8 mouse cellular contexts compared by ENCODE assay signal in the genomic region with DNA sequence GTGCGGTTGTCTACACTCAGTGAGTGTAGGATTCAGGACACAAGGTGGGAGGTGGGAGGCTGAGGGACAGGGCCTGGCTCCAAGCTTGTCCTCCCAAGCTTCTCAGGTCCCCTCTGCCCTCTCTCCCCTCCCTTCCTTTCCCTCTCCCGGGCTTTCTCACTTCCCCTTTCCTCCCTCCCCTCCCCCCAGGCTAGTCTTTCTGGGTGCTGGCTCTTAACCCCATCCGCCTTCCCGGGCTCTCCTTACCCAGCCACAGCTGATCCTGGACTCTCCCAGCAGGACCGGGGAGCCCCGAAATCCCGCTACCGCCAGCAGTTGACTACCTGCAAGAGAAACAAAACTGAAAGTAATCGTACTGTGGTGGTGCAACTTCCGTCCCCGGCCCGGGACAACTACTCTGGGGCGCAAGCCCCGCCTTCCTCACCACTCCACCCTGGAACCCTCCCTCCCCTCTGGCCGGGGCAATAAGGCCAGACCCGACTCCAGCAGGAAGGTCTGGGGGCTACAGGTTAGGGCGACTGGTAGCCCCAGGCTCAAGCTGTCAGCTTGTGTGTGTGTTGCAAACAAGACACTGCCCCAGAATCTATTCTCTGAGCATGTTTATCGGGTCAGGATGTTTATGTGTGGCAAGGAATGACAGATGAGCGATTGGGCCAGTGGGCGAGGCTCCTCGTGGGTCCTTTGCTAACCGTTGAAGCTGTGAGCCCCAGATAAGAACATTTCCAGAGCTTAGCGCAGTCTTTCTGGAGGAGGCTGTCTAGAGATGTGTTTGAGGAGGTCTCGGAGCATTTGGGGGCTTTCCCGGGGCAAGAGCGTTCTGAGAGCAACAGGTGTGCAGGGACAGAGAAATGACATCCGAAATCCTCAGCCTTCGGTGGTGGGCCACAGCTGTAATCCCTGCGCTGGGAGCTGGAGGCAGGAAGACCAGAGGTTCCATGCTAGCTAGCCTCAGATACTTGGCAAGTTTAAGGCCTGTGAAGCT. TPM values are rescaled to one million over a fixed set of nuclear protein-coding genes. Genes with fewer than 3 reads are reported as not detected.
DNase-seq lines count a peak whose midpoint lies in the region; ATAC-seq lines count a peak whose summit lies in the region.

A gene (minus strand): TSS at position 344 of the 982 bp plus-strand sequence.

- H3K4me1 ChIP-seq in forebrain, embryonic 14.5 days (ENCODE audit: control insufficient read depth, insufficient read depth, low read length): peaks cover 6% of the 10 kb centered on the region; the same call in 1 of the 2 replicates
- H3K4me1 ChIP-seq in limb, embryonic 11.5 days (ENCODE audit: control insufficient read depth, insufficient read depth, low read length): peaks cover 6% of the 10 kb centered on the region; the same call in 1 of the 2 replicates
- H3K4me1 ChIP-seq in midbrain, embryonic 11.5 days (ENCODE audit: control insufficient read depth, insufficient read depth, low read length): peaks cover 4% of the 10 kb centered on the region

- no peaks in the 10 kb centered on the region for H3K9me3 ChIP-seq in forebrain, embryonic 14.5 days (replicated peaks; ENCODE audit: control insufficient read depth, low read length)
- no peaks in the 10 kb centered on the region for H3K9me3 ChIP-seq in limb, embryonic 11.5 days (ENCODE audit: control insufficient read depth, low read length)
- H3K9me3 ChIP-seq in midbrain, embryonic 11.5 days (ENCODE audit: control insufficient read depth, low read length): no peaks in the 10 kb centered on the region

- 12% methylated on average over 29 of the region's 29 CpGs for WGBS in forebrain, embryonic 14.5 days
- WGBS in limb, embryonic 11.5 days: 12% methylated on average over 29 of the region's 29 CpGs
- WGBS in midbrain, embryonic 11.5 days: 9% methylated on average over 29 of the region's 29 CpGs

- DNase-seq in adrenal gland, postnatal 25 days: peak; percentile 82
- peak; percentile 38 for DNase-seq in forebrain, embryonic 14.5 days (ENCODE audit: low spot score)
- DNase-seq in limb, embryonic 11.5 days (ENCODE audit: low spot score): peak; percentile 75
- peak; percentile 94 for DNase-seq in midbrain, embryonic 11.5 days (ENCODE audit: low spot score, missing footprints)
- DNase-seq in spleen, postnatal 14 days (ENCODE audit: low spot score in 2 of 2): peak; percentile 68 to 76

- H3K4me3 ChIP-seq in forebrain, embryonic 14.5 days (ENCODE audit: low read depth, low read length): peak within 1 kb of the TSS; percentile 39
- H3K4me3 ChIP-seq in limb, embryonic 11.5 days (ENCODE audit: low read depth, low read length): peak within 1 kb of the TSS; percentile 49
- H3K4me3 ChIP-seq in midbrain, embryonic 11.5 days (ENCODE audit: low read depth, low read length): peak within 1 kb of the TSS; percentile 40

- no peaks in the 10 kb centered on the region for H3K27me3 ChIP-seq in forebrain, embryonic 14.5 days (replicated peaks; ENCODE audit: control insufficient read depth, insufficient read depth, low read length)
- H3K27me3 ChIP-seq in limb, embryonic 11.5 days (ENCODE audit: control insufficient read depth, insufficient read depth, low read length): no peaks in the 10 kb centered on the region
- no peaks in the 10 kb centered on the region for H3K27me3 ChIP-seq in midbrain, embryonic 11.5 days (ENCODE audit: control insufficient read depth, insufficient read depth, low read length)

- H3K27ac ChIP-seq in forebrain, embryonic 14.5 days (ENCODE audit: low read depth, low read length): no peak within 1 kb of the TSS
- H3K27ac ChIP-seq in limb, embryonic 11.5 days (replicated peaks; ENCODE audit: low read depth, low read length): no peak within 1 kb of the TSS
- no peak within 1 kb of the TSS for H3K27ac ChIP-seq in midbrain, embryonic 11.5 days (ENCODE audit: low read depth, low read length)

- H3K4me2 ChIP-seq in forebrain, embryonic 14.5 days (ENCODE audit: low read length): peak within 1 kb of the TSS; percentile 60
- H3K4me2 ChIP-seq in limb, embryonic 11.5 days (ENCODE audit: low read depth, severe bottlenecking): peak within 1 kb of the TSS; percentile 47
- H3K4me2 ChIP-seq in midbrain, embryonic 11.5 days: peak within 1 kb of the TSS; percentile 46

- peak within 1 kb of the TSS; percentile 58 for H3K9ac ChIP-seq in forebrain, embryonic 14.5 days (ENCODE audit: low read length)
- H3K9ac ChIP-seq in limb, embryonic 11.5 days (ENCODE audit: low read length): peak within 1 kb of the TSS; percentile 64
- H3K9ac ChIP-seq in midbrain, embryonic 11.5 days (ENCODE audit: low read length): peak within 1 kb of the TSS; percentile 78

- H3K36me3 ChIP-seq in forebrain, embryonic 14.5 days (ENCODE audit: control insufficient read depth, insufficient read depth, low read length): no peaks in the 10 kb centered on the region
- peaks cover 12% of the 10 kb centered on the region for H3K36me3 ChIP-seq in limb, embryonic 11.5 days (ENCODE audit: control insufficient read depth, insufficient read depth, low read length)
- H3K36me3 ChIP-seq in midbrain, embryonic 11.5 days (ENCODE audit: control insufficient read depth, insufficient read depth, low read length): no peaks in the 10 kb centered on the region

- ATAC-seq in CD4-positive, CD25-positive, alpha-beta regulatory T cell, adult 4 months: peak; percentile 93
- ATAC-seq in forebrain, embryonic 14.5 days: no peak
- peak; percentile 92 to 93 for ATAC-seq in hematopoietic stem cell, adult 5-6 weeks (replicated peaks in 1 of 2; ENCODE audit: insufficient read depth in 1 of 2, low FRiP score in 2 of 2, low TSS enrichment in 1 of 2, low read depth in 1 of 2, poor library complexity in 2 of 2, severe bottlenecking in 2 of 2)
- ATAC-seq in limb, embryonic 11.5 days (ENCODE audit: insufficient number of reproducible peaks, low FRiP score, low TSS enrichment, low read depth): peak; percentile 63; the same call in 1 of the 2 replicates
- ATAC-seq in midbrain, embryonic 11.5 days (ENCODE audit: low FRiP score): peak; percentile 76
- ATAC-seq in frontal cortex, adult (ENCODE audit: low TSS enrichment): no peak

RNA-seq across cellular contexts. Expression of the gene that starts here (rescaled TPM):
- 10 to 100 TPM; 15.1 to 18.5 TPM for polyA plus RNA-seq in CD4-positive, CD25-positive, alpha-beta regulatory T cell, adult 4 months (2017; shearing (Covaris generic))
- 44.0 and 53.3 TPM in 2 replicates for total RNA-seq in adrenal gland, postnatal 25 days (2021)
- 3.2 and 4.8 TPM in 2 replicates for polyA plus RNA-seq in forebrain, embryonic 14.5 days (2014; fragmentation: Nextera tagmentation; extraction: Ambion mirVana)
- 35.8 and 48.8 TPM in 2 replicates for total RNA-seq in hematopoietic stem cell, adult 5-6 weeks (2017)
- polyA plus RNA-seq in limb, embryonic 11.5 days (2014; fragmentation: Nextera tagmentation; extraction: Ambion mirVana): 8.2 and 9.1 TPM in 2 replicates
- polyA plus RNA-seq in midbrain, embryonic 11.5 days (2014; fragmentation: Nextera tagmentation; extraction: Ambion mirVana): 4.5 and 4.8 TPM in 2 replicates

Comparison
In these comparisons a context has a peak if more than half of its experiments do, and no peak if none do; other contexts are left out.
1. ATAC-seq: peak in CD4-positive, CD25-positive, alpha-beta regulatory T cell, adult 4 months (single experiment), hematopoietic stem cell, adult 5-6 weeks (2 of 2), limb, embryonic 11.5 days (single experiment) and midbrain, embryonic 11.5 days (single experiment); none in forebrain, embryonic 14.5 days (single experiment) and frontal cortex, adult (single experiment).
2. DNase-seq: peak in every context shown above with its lines; median percentile 94 in midbrain, embryonic 11.5 days; 82 in adrenal gland, postnatal 25 days; 75 in limb, embryonic 11.5 days; 72 in spleen, postnatal 14 days; 38 in forebrain, embryonic 14.5 days.
3. Peak in every context shown above with its lines, with median percentiles within 50 percentile points of each other: H3K4me2 ChIP-seq, H3K4me3 ChIP-seq and H3K9ac ChIP-seq.